Mouse (Mus musculus) forebrain, embryonic 11.5 days (tissue): Measurements from ENCODE around the gene Fbxo39. TPM values are rescaled to one million over a fixed set of nuclear protein-coding genes. Genes with fewer than 3 reads are reported as not detected.

Experiments
- ATAC-seq: fragments of 200-750 bp; cut with Nextera tagmentation; replicated peaks from 2 replicates; pipeline ENCODE4 v1.8.0; 2017; ENCODE audit warnings: moderate TSS enrichment; ENCODE audit not compliant: low FRiP score
- DNase-seq: peaks from one replicate; pipeline ENCODE4 v3.0.0-alpha.2; 2017; ENCODE audit warnings: low spot score
- H3K27ac ChIP-seq: fragments of 300-500 bp; sonication (generic); 2 replicates; pipeline ENCODE4 v1.5.1; 2014; ENCODE audit warnings: low read depth, low read length
- H3K27me3 ChIP-seq: fragments of 300-500 bp; sonication (generic); 2 replicates; pipeline ENCODE4 v1.6.1; 2014; ENCODE audit warnings: mild to moderate bottlenecking, low read length, mixed read lengths; ENCODE audit not compliant: control insufficient read depth, insufficient read depth
- H3K36me3 ChIP-seq: fragments of 300-500 bp; sonication (generic); 2 replicates; pipeline ENCODE4 v1.6.1; 2014; ENCODE audit warnings: mild to moderate bottlenecking, low read length, moderate library complexity, mixed read lengths; ENCODE audit not compliant: control insufficient read depth, insufficient read depth
- H3K4me1 ChIP-seq: fragments of 300-500 bp; sonication (generic); replicated peaks from 2 replicates; pipeline ENCODE4 v1.6.1; 2014; ENCODE audit warnings: low read length, mixed read lengths; ENCODE audit not compliant: control insufficient read depth, insufficient read depth
- H3K4me2 ChIP-seq: fragments of 300-500 bp; sonication (generic); 2 replicates; pipeline ENCODE4 v1.6.1; 2014; ENCODE audit warnings: low read depth, mild to moderate bottlenecking, low read length, moderate library complexity, mixed read lengths; ENCODE audit not compliant: severe bottlenecking
- H3K4me3 ChIP-seq: fragments of 300-500 bp; sonication (generic); 2 replicates; pipeline ENCODE4 v1.5.1; 2014; ENCODE audit warnings: low read depth, low read length
- H3K9ac ChIP-seq: fragments of 300-500 bp; sonication (generic); 2 replicates; pipeline ENCODE4 v1.6.1; 2014; ENCODE audit warnings: low read length
- H3K9me3 ChIP-seq: fragments of 300-500 bp; sonication (generic); 2 replicates; pipeline ENCODE4 v1.6.1; 2016; ENCODE audit warnings: low read length, mixed read lengths; ENCODE audit not compliant: control insufficient read depth
- WGBS: fragments of 180-500 bp; shearing (Covaris S2); extraction: QIAGEN DNeasy Blood & Tissue Kit; methylation state at CpG from one replicate; pipeline ENCODE4 v1.1.7; 2014; 5-methylcytosine and 5-hydroxymethylcytosine counted together
- polyA plus RNA-seq: library from polyadenylated mRNA; unstranded; fragments of >200 nt; fragmentation: Nextera tagmentation; extraction: Ambion mirVana; gene quantifications from 2 replicates; pipeline ENCODE4 v1.2.1, GENCODE M21; 2014

Gene Fbxo39
- polyA plus RNA-seq, 1 experiment from 2014 or later, result not detected

- Histone ChIP-seq H3K4me3 (no peak overlapping the region), H3K4me1 (no peaks in the 10 kb centered on the region), H3K27me3 (no peaks in the 10 kb centered on the region), H3K4me2 (no peak overlapping the region), H3K27ac (no peak overlapping the region), H3K9me3 (no peaks in the 10 kb centered on the region), H3K36me3 (no peaks in the 10 kb centered on the region), H3K9ac (no peak overlapping the region)
- DNase-seq (no peak), ATAC-seq (no peak)
- WGBS, result 84% methylated on average over 7 of the region's 7 CpGs
Measured at GRCm38 (mm10) chr11:72302230-72302629, 12.0 kb upstream of the Fbxo39 start.

- DNase-seq, result no peak
- Histone ChIP-seq H3K4me3 (no peak overlapping the region), H3K9ac (no peak overlapping the region), H3K4me1 (no peaks in the 10 kb centered on the region), H3K9me3 (no peaks in the 10 kb centered on the region), H3K36me3 (no peaks in the 10 kb centered on the region), H3K27me3 (no peaks in the 10 kb centered on the region), H3K4me2 (no peak overlapping the region), H3K27ac (no peak overlapping the region)
- WGBS, result 89% methylated on average over 5 of the region's 5 CpGs
- no peak for ATAC-seq
Measured at GRCm38 (mm10) chr11:72307461-72307860, 6.8 kb upstream of the Fbxo39 start.

- Histone ChIP-seq H3K9ac (no peak overlapping the region), H3K36me3 (no peaks in the 10 kb centered on the region), H3K4me2 (no peak overlapping the region), H3K4me3 (no peak overlapping the region), H3K27ac (no peak overlapping the region), H3K27me3 (peaks cover 7% of the 10 kb centered on the region; the same call in 1 of the 2 replicates), H3K4me1 (no peaks in the 10 kb centered on the region), H3K9me3 (no peaks in the 10 kb centered on the region)
- WGBS, result 70% methylated on average over 2 of the region's 2 CpGs
- ATAC-seq (no peak), DNase-seq (no peak)
Measured at GRCm38 (mm10) chr11:72308982-72309381, 5.3 kb upstream of the Fbxo39 start.

GRCm38 (mm10) chr11:72310491-72310890, 3.8 kb upstream of the Fbxo39 start:
- H3K4me1 ChIP-seq, result no peaks in the 10 kb centered on the region; the same call in 1 of the 2 replicates
- 84% methylated on average over 4 of the region's 4 CpGs for WGBS
- no peak overlapping the region for H3K4me2 ChIP-seq
- no peak overlapping the region for H3K4me3 ChIP-seq
- no peaks in the 10 kb centered on the region for H3K9me3 ChIP-seq
- no peak overlapping the region for H3K9ac ChIP-seq
- peaks cover 11% of the 10 kb centered on the region for H3K27me3 ChIP-seq
- ATAC-seq (no peak), DNase-seq (no peak)
- no peaks in the 10 kb centered on the region for H3K36me3 ChIP-seq
- H3K27ac ChIP-seq, result no peak overlapping the region

- H3K4me1 ChIP-seq, result no peaks in the 10 kb centered on the region; the same call in 1 of the 2 replicates
- peaks cover 11% of the 10 kb centered on the region for H3K27me3 ChIP-seq
- H3K27ac ChIP-seq, result no peak overlapping the region
- ATAC-seq (no peak), DNase-seq (no peak)
- H3K4me3 ChIP-seq, result no peak overlapping the region
- no peak overlapping the region for H3K9ac ChIP-seq
- WGBS, result 85% methylated on average over 10 of the region's 10 CpGs
- H3K36me3 ChIP-seq, result no peaks in the 10 kb centered on the region
- no peak overlapping the region for H3K4me2 ChIP-seq
- H3K9me3 ChIP-seq, result no peaks in the 10 kb centered on the region
Measured at GRCm38 (mm10) chr11:72311355-72312001, 2.8 kb upstream of the Fbxo39 start.

GRCm38 (mm10) chr11:72318026-72318425, 3.8 kb downstream of the Fbxo39 start:
- Histone ChIP-seq H3K36me3 (no peaks in the 10 kb centered on the region), H3K9ac (no peak overlapping the region), H3K4me2 (no peak overlapping the region), H3K9me3 (no peaks in the 10 kb centered on the region), H3K27me3 (peaks cover 11% of the 10 kb centered on the region), H3K4me1 (no peaks in the 10 kb centered on the region; the same call in 1 of the 2 replicates), H3K27ac (no peak overlapping the region), H3K4me3 (no peak overlapping the region)
- no peak for ATAC-seq
- WGBS, result 93% methylated on average over 5 of the region's 5 CpGs
- peak; percentile 7 for DNase-seq

GRCm38 (mm10) chr11:72324431-72324830, 10.2 kb downstream of the Fbxo39 start:
- DNase-seq (no peak), ATAC-seq (no peak)
- H3K9ac ChIP-seq, result no peak overlapping the region
- no peaks in the 10 kb centered on the region for H3K9me3 ChIP-seq
- H3K36me3 ChIP-seq, result no peaks in the 10 kb centered on the region
- no peak overlapping the region for H3K4me2 ChIP-seq
- H3K4me1 ChIP-seq, result no peaks in the 10 kb centered on the region
- no peaks in the 10 kb centered on the region for H3K27me3 ChIP-seq
- no peak overlapping the region for H3K27ac ChIP-seq
- H3K4me3 ChIP-seq, result no peak overlapping the region
- 76% methylated on average over 3 of the region's 3 CpGs for WGBS

- Histone ChIP-seq H3K4me3 (no peak overlapping the region), H3K36me3 (no peaks in the 10 kb centered on the region), H3K4me2 (no peak overlapping the region), H3K9ac (no peak overlapping the region), H3K4me1 (no peaks in the 10 kb centered on the region), H3K27me3 (no peaks in the 10 kb centered on the region), H3K9me3 (no peaks in the 10 kb centered on the region), H3K27ac (no peak overlapping the region)
- ATAC-seq (no peak), DNase-seq (no peak)
- WGBS, result 89% methylated on average over 4 of the region's 4 CpGs
Measured at GRCm38 (mm10) chr11:72325701-72326100, 11.5 kb downstream of the Fbxo39 start.

- no peaks in the 10 kb centered on the region for H3K4me1 ChIP-seq
- H3K4me2 ChIP-seq, result no peak overlapping the region
- WGBS, result 88% methylated on average over 9 of the region's 9 CpGs
- H3K27me3 ChIP-seq, result no peaks in the 10 kb centered on the region
- no peak overlapping the region for H3K4me3 ChIP-seq
- no peaks in the 10 kb centered on the region for H3K36me3 ChIP-seq
- H3K9ac ChIP-seq, result no peak overlapping the region
- H3K27ac ChIP-seq, result no peak overlapping the region
- H3K9me3 ChIP-seq, result no peaks in the 10 kb centered on the region
- no peak for ATAC-seq
- no peak for DNase-seq
Measured at GRCm38 (mm10) chr11:72332951-72333667, 18.9 kb downstream of the Fbxo39 start.
